Mouse (Mus musculus) liver, embryonic 15.5 days (tissue): ENCODE measurements around the gene Cacna2d2. TPM values are rescaled to one million over a fixed set of nuclear protein-coding genes. Genes with fewer than 3 reads are reported as not detected.

Experiments used
- ATAC-seq: fragments of 200-750 bp; cut with Nextera tagmentation; 2 replicates; pipeline ENCODE4 v1.8.0; 2017; ENCODE audit warnings: moderate number of reproducible peaks, mild to moderate bottlenecking, moderate library complexity; ENCODE audit not compliant: insufficient read depth
- H3K27ac ChIP-seq: fragments of 300-500 bp; sonication (generic); replicated peaks from 2 replicates; pipeline ENCODE4 v1.5.1; 2015; ENCODE audit warnings: mild to moderate bottlenecking, inconsistent platforms
- H3K27me3 ChIP-seq: fragments of 300-500 bp; sonication (generic); 2 replicates; pipeline ENCODE4 v1.6.1; 2015; ENCODE audit warnings: mild to moderate bottlenecking, inconsistent platforms
- H3K36me3 ChIP-seq: fragments of 300-500 bp; sonication (generic); replicated peaks from 2 replicates; pipeline ENCODE4 v1.6.1; 2015; ENCODE audit warnings: moderate library complexity, mild to moderate bottlenecking, inconsistent platforms
- H3K4me1 ChIP-seq: fragments of 300-500 bp; sonication (generic); replicated peaks from 2 replicates; pipeline ENCODE4 v1.6.1; 2015; ENCODE audit warnings: inconsistent platforms
- H3K4me2 ChIP-seq: fragments of 300-500 bp; sonication (generic); 2 replicates; pipeline ENCODE4 v1.6.1; 2015; ENCODE audit warnings: moderate library complexity, mild to moderate bottlenecking, inconsistent platforms
- H3K4me3 ChIP-seq: fragments of 300-500 bp; sonication (generic); replicated peaks from 2 replicates; pipeline ENCODE4 v1.5.1; 2015; ENCODE audit warnings: mild to moderate bottlenecking, inconsistent platforms
- H3K9ac ChIP-seq: fragments of 300-500 bp; sonication (generic); 2 replicates; pipeline ENCODE4 v1.6.1; 2015; ENCODE audit warnings: moderate library complexity, mild to moderate bottlenecking, inconsistent platforms
- H3K9me3 ChIP-seq: fragments of 300-500 bp; sonication (generic); replicated peaks from 2 replicates; pipeline ENCODE4 v1.6.1; 2016; ENCODE audit warnings: inconsistent platforms
- WGBS: fragments of 180-500 bp; shearing (Covaris S2); methylation state at CpG from one replicate; pipeline ENCODE4 v1.1.7; 2015; ENCODE audit warnings: mixed read lengths; ENCODE audit not compliant: insufficient replicate concordance; 5-methylcytosine and 5-hydroxymethylcytosine counted together
- polyA plus RNA-seq: library from polyadenylated mRNA; unstranded; fragments of >200 nt; fragmentation: Nextera tagmentation; extraction: Ambion mirVana; gene quantifications from 2 replicates; pipeline ENCODE4 v1.2.1, GENCODE M21; 2015

Cacna2d2 gene
- polyA plus RNA-seq: 0.02 TPM in 1 of 2 replicates, not detected in the other

- Histone ChIP-seq H3K4me3 (peak within 1 kb of the TSS; percentile 44), H3K4me1 (peaks cover 6% of the 10 kb centered on the region), H3K9me3 (no peaks in the 10 kb centered on the region), H3K27me3 (peaks cover 96% of the 10 kb centered on the region), H3K27ac (no peak within 1 kb of the TSS), H3K4me2 (peak within 1 kb of the TSS; percentile 67), H3K36me3 (no peaks in the 10 kb centered on the region), H3K9ac (no peak within 1 kb of the TSS)
- WGBS: 3% methylated on average over 39 of the region's 54 CpGs
- no peak for ATAC-seq
These were observed at the start of gene Cacna2d2 for GRCm38 (mm10) chr9:107399491-107399971. Gene Cacna2d2 (plus strand): TSS chr9:107399612.

GRCm38 (mm10) chr9:107354826-107355225 is 44.6 kb upstream of the Cacna2d2 start:
- ATAC-seq: no peak
- Histone ChIP-seq H3K36me3 (no peaks in the 10 kb centered on the region), H3K27ac (no peak overlapping the region), H3K4me3 (no peak overlapping the region), H3K4me2 (no peak overlapping the region), H3K27me3 (peaks cover 61% of the 10 kb centered on the region), H3K4me1 (no peaks in the 10 kb centered on the region), H3K9ac (no peak overlapping the region), H3K9me3 (no peaks in the 10 kb centered on the region)
- WGBS: 24% methylated on average over 1 of the region's 1 CpGs

GRCm38 (mm10) chr9:107355870-107356765 is 43.3 kb upstream of the Cacna2d2 start:
- H3K4me3 ChIP-seq: no peak overlapping the region
- H3K4me2 ChIP-seq: no peak overlapping the region
- 42% methylated on average over 7 of the region's 7 CpGs for WGBS
- ATAC-seq: no peak
- H3K27ac ChIP-seq: no peak overlapping the region
- peaks cover 7% of the 10 kb centered on the region for H3K4me1 ChIP-seq
- no peaks in the 10 kb centered on the region for H3K36me3 ChIP-seq
- no peaks in the 10 kb centered on the region for H3K9me3 ChIP-seq
- no peak overlapping the region for H3K9ac ChIP-seq
- H3K27me3 ChIP-seq: peaks cover 66% of the 10 kb centered on the region

- Histone ChIP-seq H3K4me1 (peaks cover 7% of the 10 kb centered on the region), H3K27me3 (peaks cover 62% of the 10 kb centered on the region), H3K9ac (no peak overlapping the region), H3K4me3 (no peak overlapping the region), H3K4me2 (no peak overlapping the region), H3K9me3 (no peaks in the 10 kb centered on the region), H3K36me3 (no peaks in the 10 kb centered on the region), H3K27ac (no peak overlapping the region)
- WGBS: 25% methylated on average over 5 of the region's 5 CpGs
- ATAC-seq: 0 out of 2 replicates have a peak, but pooled peaks have one; percentile 4
These were observed 41.8 kb upstream of the Cacna2d2 start for GRCm38 (mm10) chr9:107357651-107358050.

- H3K4me2 ChIP-seq: no peak overlapping the region
- 23% methylated on average over 3 of the region's 3 CpGs for WGBS
- no peak overlapping the region for H3K9ac ChIP-seq
- H3K27me3 ChIP-seq: peaks cover 52% of the 10 kb centered on the region
- peaks cover 7% of the 10 kb centered on the region for H3K4me1 ChIP-seq
- H3K36me3 ChIP-seq: no peaks in the 10 kb centered on the region
- no peak overlapping the region for H3K4me3 ChIP-seq
- no peak overlapping the region for H3K27ac ChIP-seq
- H3K9me3 ChIP-seq: no peaks in the 10 kb centered on the region
- ATAC-seq: no peak
These were observed 38.4 kb upstream of the Cacna2d2 start for GRCm38 (mm10) chr9:107360989-107361388.

- Histone ChIP-seq H3K27me3 (peaks cover 29% of the 10 kb centered on the region), H3K9ac (no peak overlapping the region), H3K27ac (no peak overlapping the region), H3K9me3 (no peaks in the 10 kb centered on the region), H3K4me2 (no peak overlapping the region), H3K4me1 (peaks cover 47% of the 10 kb centered on the region), H3K36me3 (no peaks in the 10 kb centered on the region), H3K4me3 (no peak overlapping the region)
- ATAC-seq: no peak
- WGBS: 3% methylated on average over 3 of the region's 3 CpGs
These were observed 32.8 kb upstream of the Cacna2d2 start for GRCm38 (mm10) chr9:107366644-107367043.

- Histone ChIP-seq H3K4me2 (peak overlapping the region; percentile 70), H3K9me3 (no peaks in the 10 kb centered on the region), H3K4me3 (no peak overlapping the region), H3K27ac (peak overlapping the region; percentile 96), H3K4me1 (peaks cover 59% of the 10 kb centered on the region), H3K9ac (peak overlapping the region; percentile 42; the same call in 1 of the 2 replicates), H3K27me3 (peaks cover 20% of the 10 kb centered on the region), H3K36me3 (no peaks in the 10 kb centered on the region)
- 71% methylated on average over 1 of the region's 1 CpGs for WGBS
- peak; percentile 7 for ATAC-seq
These were observed 31.1 kb upstream of the Cacna2d2 start for GRCm38 (mm10) chr9:107368302-107368701.

- peak overlapping the region; percentile 52 for H3K9ac ChIP-seq
- WGBS: 10% methylated on average over 10 of the region's 10 CpGs
- H3K4me1 ChIP-seq: peaks cover 69% of the 10 kb centered on the region
- peak overlapping the region; percentile 15 for H3K4me3 ChIP-seq
- H3K27me3 ChIP-seq: peaks cover 24% of the 10 kb centered on the region
- no peaks in the 10 kb centered on the region for H3K9me3 ChIP-seq
- ATAC-seq: peak; percentile 97
- peak overlapping the region; percentile 70 for H3K4me2 ChIP-seq
- no peaks in the 10 kb centered on the region for H3K36me3 ChIP-seq
- H3K27ac ChIP-seq: peak overlapping the region; percentile 96
These were observed 29.9 kb upstream of the Cacna2d2 start for GRCm38 (mm10) chr9:107369270-107370105.

- peak overlapping the region; percentile 52 for H3K9ac ChIP-seq
- H3K36me3 ChIP-seq: no peaks in the 10 kb centered on the region
- ATAC-seq: peak; percentile 37
- 4% methylated on average over 4 of the region's 4 CpGs for WGBS
- peak overlapping the region; percentile 70 for H3K4me2 ChIP-seq
- H3K4me3 ChIP-seq: peak overlapping the region; percentile 15
- peaks cover 26% of the 10 kb centered on the region for H3K27me3 ChIP-seq
- peak overlapping the region; percentile 96 for H3K27ac ChIP-seq
- H3K9me3 ChIP-seq: no peaks in the 10 kb centered on the region
- H3K4me1 ChIP-seq: peaks cover 75% of the 10 kb centered on the region
These were observed 29.3 kb upstream of the Cacna2d2 start for GRCm38 (mm10) chr9:107370106-107370463.

GRCm38 (mm10) chr9:107372441-107372840 is 27.0 kb upstream of the Cacna2d2 start:
- no peak for ATAC-seq

GRCm38 (mm10) chr9:107374623-107375022 is 24.8 kb upstream of the Cacna2d2 start:
- peaks cover 62% of the 10 kb centered on the region for H3K4me1 ChIP-seq

More at GRCm38 (mm10) chr9:107372441-107372840, 27.0 kb upstream of the Cacna2d2 start:
- peaks cover 41% of the 10 kb centered on the region for H3K27me3 ChIP-seq
- H3K27ac ChIP-seq: peak overlapping the region; percentile 96
- no peak overlapping the region for H3K9ac ChIP-seq
- H3K4me3 ChIP-seq: no peak overlapping the region
- H3K4me2 ChIP-seq: 0 out of 2 replicates have a peak overlapping the region, but pooled peaks have one; percentile 20
- 18% methylated on average over 4 of the region's 4 CpGs for WGBS
- H3K4me1 ChIP-seq: peaks cover 79% of the 10 kb centered on the region
- no peaks in the 10 kb centered on the region for H3K9me3 ChIP-seq
- H3K36me3 ChIP-seq: no peaks in the 10 kb centered on the region

More at GRCm38 (mm10) chr9:107374623-107375022, 24.8 kb upstream of the Cacna2d2 start:
- Histone ChIP-seq H3K36me3 (no peaks in the 10 kb centered on the region), H3K4me3 (no peak overlapping the region), H3K27me3 (peaks cover 62% of the 10 kb centered on the region), H3K9ac (no peak overlapping the region), H3K27ac (no peak overlapping the region), H3K4me2 (peak overlapping the region; percentile 37; the same call in 1 of the 2 replicates), H3K9me3 (no peaks in the 10 kb centered on the region)
- no peak for ATAC-seq
- 9% methylated on average over 8 of the region's 8 CpGs for WGBS
